Mouse (Mus musculus): ENCODE measurements around the gene Dach1.

- TF ChIP-seq CTCF (IDR thresholded peaks at IDR 0.05; ENCODE audit: extremely low read depth, insufficient read depth, low read length) (no peak), POLR2A (IDR thresholded peaks at IDR 0.05; ENCODE audit: extremely low read depth, insufficient read depth, low read length) (no peak)
These were observed 96.7 kb downstream of the Dach1 start for GRCm38 (mm10) chr14:98072647-98073420.
